Mouse (Mus musculus): Measurements from ENCODE around the gene 1110065P20Rik. TPM values are rescaled to one million over a fixed set of nuclear protein-coding genes. Genes with fewer than 3 reads are reported as not detected.

Gene 1110065P20Rik
- polyA plus RNA-seq (2015; fragmentation: Nextera tagmentation; extraction: Ambion mirVana) = 65.1 and 75.2 TPM in 2 replicates

GRCm38 (mm10) chr4:124850933-124851658 lies at the start of gene 1110065P20Rik:
Gene 1110065P20Rik, minus strand, starts transcription at chr4:124851196.
- Histone ChIP-seq H3K4me1 (replicated peaks; ENCODE audit: control insufficient read depth, insufficient read depth, low read length) (peaks cover 27% of the 10 kb centered on the region), H3K36me3 (ENCODE audit: control insufficient read depth, insufficient read depth) (peaks cover 2% of the 10 kb centered on the region; the same call in 1 of the 2 replicates), H3K4me3 (replicated peaks; ENCODE audit: low read length) (peak within 1 kb of the TSS; percentile 92), H3K9me3 (ENCODE audit: control insufficient read depth, low read length) (no peaks in the 10 kb centered on the region), H3K9ac (replicated peaks; ENCODE audit: low read depth, low read length) (peak within 1 kb of the TSS; percentile 94), H3K27me3 (replicated peaks; ENCODE audit: control insufficient read depth, insufficient read depth, low read length) (no peaks in the 10 kb centered on the region), H3K27ac (ENCODE audit: low read length) (peak within 1 kb of the TSS; percentile 90), H3K4me2 (ENCODE audit: low read length) (peak within 1 kb of the TSS; percentile 89)
- peak; percentile 21 for ATAC-seq
- WGBS = under 1% methylated on average over 73 of the region's 75 CpGs

- Histone ChIP-seq H3K9me3 (ENCODE audit: control insufficient read depth, low read length) (no peaks in the 10 kb centered on the region), H3K4me3 (replicated peaks; ENCODE audit: low read length) (no peak overlapping the region), H3K4me1 (replicated peaks; ENCODE audit: control insufficient read depth, insufficient read depth, low read length) (peaks cover 13% of the 10 kb centered on the region), H3K27me3 (replicated peaks; ENCODE audit: control insufficient read depth, insufficient read depth, low read length) (peaks cover 15% of the 10 kb centered on the region), H3K27ac (ENCODE audit: low read length) (no peak overlapping the region), H3K9ac (replicated peaks; ENCODE audit: low read depth, low read length) (no peak overlapping the region), H3K4me2 (ENCODE audit: low read length) (no peak overlapping the region), H3K36me3 (ENCODE audit: control insufficient read depth, insufficient read depth) (no peaks in the 10 kb centered on the region)
- 64% methylated on average over 5 of the region's 5 CpGs for WGBS
- no peak for ATAC-seq
Measured at GRCm38 (mm10) chr4:124899906-124900305, 48.9 kb upstream of the 1110065P20Rik start.

GRCm38 (mm10) chr4:124898428-124898827 lies 47.4 kb upstream of the 1110065P20Rik start:
- WGBS = 12% methylated on average over 10 of the region's 10 CpGs
- H3K4me1 ChIP-seq (replicated peaks; ENCODE audit: control insufficient read depth, insufficient read depth, low read length) = peaks cover 17% of the 10 kb centered on the region
- H3K4me3 ChIP-seq (replicated peaks; ENCODE audit: low read length) = no peak overlapping the region
- no peaks in the 10 kb centered on the region for H3K36me3 ChIP-seq (ENCODE audit: control insufficient read depth, insufficient read depth)
- H3K9me3 ChIP-seq (ENCODE audit: control insufficient read depth, low read length) = no peaks in the 10 kb centered on the region
- H3K27me3 ChIP-seq (replicated peaks; ENCODE audit: control insufficient read depth, insufficient read depth, low read length) = peaks cover 30% of the 10 kb centered on the region
- no peak for ATAC-seq
- no peak overlapping the region for H3K9ac ChIP-seq (replicated peaks; ENCODE audit: low read depth, low read length)
- no peak overlapping the region for H3K27ac ChIP-seq (ENCODE audit: low read length)
- no peak overlapping the region for H3K4me2 ChIP-seq (ENCODE audit: low read length)

- WGBS = under 1% methylated on average over 83 of the region's 83 CpGs
- Histone ChIP-seq H3K9me3 (ENCODE audit: control insufficient read depth, low read length) (no peaks in the 10 kb centered on the region), H3K36me3 (ENCODE audit: control insufficient read depth, insufficient read depth) (no peaks in the 10 kb centered on the region), H3K27me3 (replicated peaks; ENCODE audit: control insufficient read depth, insufficient read depth, low read length) (peaks cover 35% of the 10 kb centered on the region), H3K4me2 (ENCODE audit: low read length) (peak overlapping the region; percentile 71), H3K4me1 (replicated peaks; ENCODE audit: control insufficient read depth, insufficient read depth, low read length) (peaks cover 17% of the 10 kb centered on the region), H3K4me3 (replicated peaks; ENCODE audit: low read length) (peak overlapping the region; percentile 51), H3K9ac (replicated peaks; ENCODE audit: low read depth, low read length) (peak overlapping the region; percentile 57), H3K27ac (ENCODE audit: low read length) (no peak overlapping the region)
- ATAC-seq = peak; percentile 70
Measured at GRCm38 (mm10) chr4:124894508-124895428, 43.8 kb upstream of the 1110065P20Rik start.

- Histone ChIP-seq H3K27me3 (replicated peaks; ENCODE audit: control insufficient read depth, insufficient read depth, low read length) (peaks cover 35% of the 10 kb centered on the region), H3K9me3 (ENCODE audit: control insufficient read depth, low read length) (no peaks in the 10 kb centered on the region), H3K9ac (replicated peaks; ENCODE audit: low read depth, low read length) (no peak overlapping the region), H3K27ac (ENCODE audit: low read length) (no peak overlapping the region), H3K4me2 (ENCODE audit: low read length) (no peak overlapping the region), H3K4me3 (replicated peaks; ENCODE audit: low read length) (no peak overlapping the region), H3K36me3 (ENCODE audit: control insufficient read depth, insufficient read depth) (no peaks in the 10 kb centered on the region), H3K4me1 (replicated peaks; ENCODE audit: control insufficient read depth, insufficient read depth, low read length) (peaks cover 10% of the 10 kb centered on the region)
- 26% methylated on average over 6 of the region's 6 CpGs for WGBS
- ATAC-seq = no peak
Measured at GRCm38 (mm10) chr4:124893769-124894168, 42.8 kb upstream of the 1110065P20Rik start.

GRCm38 (mm10) chr4:124890831-124891230 lies 39.8 kb upstream of the 1110065P20Rik start:
- no peaks in the 10 kb centered on the region for H3K9me3 ChIP-seq (ENCODE audit: control insufficient read depth, low read length)
- H3K36me3 ChIP-seq (ENCODE audit: control insufficient read depth, insufficient read depth) = no peaks in the 10 kb centered on the region
- H3K4me3 ChIP-seq (replicated peaks; ENCODE audit: low read length) = no peak overlapping the region
- H3K4me1 ChIP-seq (replicated peaks; ENCODE audit: control insufficient read depth, insufficient read depth, low read length) = peaks cover 9% of the 10 kb centered on the region
- H3K27ac ChIP-seq (ENCODE audit: low read length) = no peak overlapping the region
- H3K27me3 ChIP-seq (replicated peaks; ENCODE audit: control insufficient read depth, insufficient read depth, low read length) = peaks cover 37% of the 10 kb centered on the region
- no peak overlapping the region for H3K9ac ChIP-seq (replicated peaks; ENCODE audit: low read depth, low read length)
- no peak overlapping the region for H3K4me2 ChIP-seq (ENCODE audit: low read length)
- ATAC-seq = no peak
- WGBS = 72% methylated on average over 5 of the region's 5 CpGs

GRCm38 (mm10) chr4:124889935-124890334 lies 38.9 kb upstream of the 1110065P20Rik start:
- no peak overlapping the region for H3K27ac ChIP-seq (ENCODE audit: low read length)
- peaks cover 33% of the 10 kb centered on the region for H3K27me3 ChIP-seq (replicated peaks; ENCODE audit: control insufficient read depth, insufficient read depth, low read length)
- no peak overlapping the region for H3K4me3 ChIP-seq (replicated peaks; ENCODE audit: low read length)
- no peaks in the 10 kb centered on the region for H3K36me3 ChIP-seq (ENCODE audit: control insufficient read depth, insufficient read depth)
- 85% methylated on average over 2 of the region's 2 CpGs for WGBS
- no peak overlapping the region for H3K9ac ChIP-seq (replicated peaks; ENCODE audit: low read depth, low read length)
- H3K4me1 ChIP-seq (replicated peaks; ENCODE audit: control insufficient read depth, insufficient read depth, low read length) = peaks cover 5% of the 10 kb centered on the region; the same call in 1 of the 2 replicates
- ATAC-seq = no peak
- no peak overlapping the region for H3K4me2 ChIP-seq (ENCODE audit: low read length)
- H3K9me3 ChIP-seq (ENCODE audit: control insufficient read depth, low read length) = no peaks in the 10 kb centered on the region

- H3K4me1 ChIP-seq (replicated peaks; ENCODE audit: control insufficient read depth, insufficient read depth, low read length) = no peaks in the 10 kb centered on the region
- no peaks in the 10 kb centered on the region for H3K9me3 ChIP-seq (ENCODE audit: control insufficient read depth, low read length)
- H3K9ac ChIP-seq (replicated peaks; ENCODE audit: low read depth, low read length) = no peak overlapping the region
- no peak overlapping the region for H3K4me3 ChIP-seq (replicated peaks; ENCODE audit: low read length)
- no peak overlapping the region for H3K27ac ChIP-seq (ENCODE audit: low read length)
- H3K27me3 ChIP-seq (replicated peaks; ENCODE audit: control insufficient read depth, insufficient read depth, low read length) = peaks cover 28% of the 10 kb centered on the region
- no peak for ATAC-seq
- WGBS = 59% methylated on average over 7 of the region's 7 CpGs
- no peak overlapping the region for H3K4me2 ChIP-seq (ENCODE audit: low read length)
- no peaks in the 10 kb centered on the region for H3K36me3 ChIP-seq (ENCODE audit: control insufficient read depth, insufficient read depth)
Measured at GRCm38 (mm10) chr4:124888702-124889101, 37.7 kb upstream of the 1110065P20Rik start.

- Histone ChIP-seq H3K27me3 (replicated peaks; ENCODE audit: control insufficient read depth, insufficient read depth, low read length) (peaks cover 28% of the 10 kb centered on the region), H3K4me1 (replicated peaks; ENCODE audit: control insufficient read depth, insufficient read depth, low read length) (peaks cover 16% of the 10 kb centered on the region), H3K9me3 (ENCODE audit: control insufficient read depth, low read length) (peaks cover 2% of the 10 kb centered on the region; the same call in 1 of the 2 replicates), H3K4me2 (ENCODE audit: low read length) (peak overlapping the region; percentile 69), H3K9ac (replicated peaks; ENCODE audit: low read depth, low read length) (peak overlapping the region; percentile 31), H3K36me3 (ENCODE audit: control insufficient read depth, insufficient read depth) (no peaks in the 10 kb centered on the region), H3K4me3 (replicated peaks; ENCODE audit: low read length) (peak overlapping the region; percentile 66), H3K27ac (ENCODE audit: low read length) (no peak overlapping the region)
- ATAC-seq = peak; percentile 26
- WGBS = under 1% methylated on average over 37 of the region's 37 CpGs
Measured at GRCm38 (mm10) chr4:124882151-124882729, 31.2 kb upstream of the 1110065P20Rik start.

Data from forebrain, embryonic 16.5 days (tissue).